Mouse (Mus musculus) thymus, postnatal 25 days (tissue): Measurements from ENCODE around the gene Agk.
A peak's percentile ranks its signal among the peaks of the same experiment; 100 is the strongest.

ENCODE experiments used
- DNase-seq: peaks from one replicate; pipeline ENCODE4 v3.0.0; 2022

Agk gene

DNA sequence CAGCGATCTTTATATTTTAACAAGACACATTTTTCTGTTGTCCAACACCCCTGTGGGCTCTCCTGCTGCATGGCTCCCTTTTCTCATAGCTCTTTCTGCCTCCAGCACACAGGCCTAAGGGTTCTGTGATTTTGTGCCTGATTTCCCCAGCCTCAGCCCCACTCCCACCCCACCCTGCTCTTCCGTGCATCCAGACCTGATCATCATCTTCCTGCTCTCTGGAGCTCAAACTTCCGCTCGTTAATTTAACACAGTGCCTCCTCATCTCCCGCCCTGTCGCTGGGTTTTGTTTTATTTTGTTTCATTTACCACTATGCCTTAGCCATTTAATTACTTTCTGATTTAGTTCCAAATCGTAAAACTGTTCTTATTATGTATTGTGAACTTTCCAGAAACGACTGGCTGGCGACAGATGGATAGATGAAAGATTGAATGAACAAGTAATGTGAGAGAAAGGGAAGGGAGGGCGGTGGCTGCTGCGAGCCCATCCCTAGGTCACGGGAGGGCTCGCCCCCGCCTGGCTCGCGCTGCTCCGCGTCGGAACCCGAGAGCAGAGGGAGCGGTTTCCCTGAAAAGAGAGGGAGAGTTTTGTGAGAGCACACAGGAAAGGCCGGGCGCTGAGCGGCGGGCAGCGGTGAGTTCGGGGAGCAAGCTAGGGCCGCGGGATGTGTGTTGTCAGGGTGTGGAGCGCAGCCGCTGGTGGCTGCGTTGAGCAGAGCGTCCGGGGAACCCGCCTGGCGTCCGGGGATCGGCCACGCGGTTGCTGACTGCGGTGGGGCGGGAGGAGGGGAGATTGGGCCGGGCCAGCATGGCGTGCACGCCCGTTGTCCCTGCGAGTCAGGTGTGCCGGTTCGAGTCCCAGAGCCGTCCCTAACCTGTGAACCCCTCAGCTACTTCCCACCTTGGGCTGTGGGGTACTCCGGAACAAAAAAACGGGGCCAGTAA, at the start of gene Agk:
TSS of gene Agk (plus strand) at position 276 of the 945 bp plus-strand sequence.
- peak; percentile 82 for DNase-seq

DNA sequence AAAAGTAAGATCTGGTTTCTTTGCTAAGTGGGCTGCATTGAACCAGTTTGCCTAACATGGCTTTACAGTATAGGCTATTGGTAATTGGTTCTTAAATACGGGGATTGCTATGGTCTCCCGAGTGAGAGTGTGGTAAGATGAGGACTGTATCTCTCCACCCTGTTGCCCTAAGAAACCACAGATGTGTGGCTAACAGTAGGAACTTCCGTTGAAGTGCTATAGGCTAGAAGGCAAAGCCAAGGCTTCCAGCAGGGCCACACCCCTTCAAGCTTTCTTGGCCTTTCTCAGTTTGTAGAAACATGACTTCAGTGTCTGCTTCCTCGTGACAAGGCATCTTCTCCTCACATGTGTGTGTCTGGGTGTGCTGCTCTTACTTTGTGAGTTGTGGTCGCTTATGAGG, 24.3 kb upstream of the Agk start:
- DNase-seq: no peak

DNA sequence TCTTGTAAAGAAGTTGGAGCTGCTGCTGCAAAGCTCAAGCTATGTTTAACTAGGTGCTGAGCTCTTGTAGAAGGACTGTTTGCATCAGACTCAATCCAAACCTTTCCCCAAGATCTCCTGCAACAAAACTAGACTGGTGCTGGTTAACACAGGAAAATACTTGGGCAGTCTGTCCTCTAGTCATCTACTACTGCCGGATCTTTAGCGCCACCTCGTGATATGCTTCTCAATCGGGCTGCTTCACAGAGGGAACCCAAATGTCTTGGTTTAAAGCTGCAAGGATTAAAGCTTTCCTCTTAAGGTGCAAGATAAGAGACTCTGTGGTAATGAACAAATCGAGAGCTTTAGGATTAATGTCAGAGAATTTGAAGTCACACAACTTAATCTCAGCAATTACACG, 21.6 kb upstream of the Agk start:
- peak; percentile 14 for DNase-seq

DNA sequence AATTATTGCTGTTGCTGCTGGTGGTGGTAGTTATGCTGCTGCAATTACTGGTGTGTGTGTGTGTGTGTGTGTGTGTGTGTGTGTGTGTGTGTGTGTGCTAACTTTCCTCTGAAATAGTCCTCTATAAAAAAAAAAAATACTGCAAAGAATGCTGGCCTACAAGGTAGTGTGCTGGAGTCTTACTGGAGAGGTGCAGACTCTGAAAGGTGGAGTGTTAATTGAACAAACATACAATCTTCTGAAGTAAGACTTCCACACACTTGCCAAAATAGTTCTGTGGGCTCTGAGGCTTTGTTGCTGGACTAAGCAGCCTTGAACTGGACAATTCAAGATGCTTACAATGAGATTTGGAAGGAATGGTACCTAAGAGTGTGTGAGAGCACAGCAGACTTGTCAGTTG, 20.0 kb upstream of the Agk start:
- no peak for DNase-seq

DNA sequence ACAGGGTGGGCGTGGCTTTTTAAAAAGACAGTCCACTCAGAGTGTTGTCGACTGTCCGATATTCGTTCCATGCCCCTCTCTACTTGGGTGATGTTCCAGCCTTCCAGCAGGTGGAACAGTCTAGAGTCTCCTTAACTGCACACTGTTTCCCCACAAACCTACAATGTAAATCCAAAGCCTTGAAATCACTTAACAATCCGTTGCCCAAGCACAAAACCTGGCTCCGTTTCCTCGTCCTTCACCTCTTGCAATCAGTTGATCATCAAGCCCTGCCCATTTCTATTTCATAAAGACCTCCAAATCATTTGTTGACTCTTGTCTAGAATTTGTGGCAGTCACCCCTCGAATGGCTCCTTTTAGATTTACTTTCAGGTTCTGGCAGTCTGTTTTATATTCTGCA, 1.4 kb downstream of the Agk start:
- DNase-seq: no peak

DNA sequence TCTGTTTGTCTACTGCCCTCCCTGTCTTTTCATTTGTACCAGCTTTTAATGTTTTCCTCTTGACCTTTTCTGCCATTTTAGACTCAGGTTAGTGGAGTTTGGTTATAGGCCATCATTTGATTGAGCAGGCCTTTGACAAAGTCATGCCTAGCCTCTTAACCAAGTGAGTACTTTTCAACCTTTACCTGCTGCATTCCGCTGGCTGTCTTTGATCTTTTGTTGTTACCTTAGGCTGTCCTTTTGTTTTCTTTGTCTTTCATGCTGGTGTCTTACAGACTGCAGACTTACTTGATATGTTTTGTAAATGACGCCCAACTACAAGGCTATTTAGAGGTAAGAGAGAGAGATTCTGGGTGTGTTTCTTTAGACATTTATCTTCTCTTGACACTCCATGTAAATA, 8.5 kb downstream of the Agk start:
- no peak for DNase-seq

DNA sequence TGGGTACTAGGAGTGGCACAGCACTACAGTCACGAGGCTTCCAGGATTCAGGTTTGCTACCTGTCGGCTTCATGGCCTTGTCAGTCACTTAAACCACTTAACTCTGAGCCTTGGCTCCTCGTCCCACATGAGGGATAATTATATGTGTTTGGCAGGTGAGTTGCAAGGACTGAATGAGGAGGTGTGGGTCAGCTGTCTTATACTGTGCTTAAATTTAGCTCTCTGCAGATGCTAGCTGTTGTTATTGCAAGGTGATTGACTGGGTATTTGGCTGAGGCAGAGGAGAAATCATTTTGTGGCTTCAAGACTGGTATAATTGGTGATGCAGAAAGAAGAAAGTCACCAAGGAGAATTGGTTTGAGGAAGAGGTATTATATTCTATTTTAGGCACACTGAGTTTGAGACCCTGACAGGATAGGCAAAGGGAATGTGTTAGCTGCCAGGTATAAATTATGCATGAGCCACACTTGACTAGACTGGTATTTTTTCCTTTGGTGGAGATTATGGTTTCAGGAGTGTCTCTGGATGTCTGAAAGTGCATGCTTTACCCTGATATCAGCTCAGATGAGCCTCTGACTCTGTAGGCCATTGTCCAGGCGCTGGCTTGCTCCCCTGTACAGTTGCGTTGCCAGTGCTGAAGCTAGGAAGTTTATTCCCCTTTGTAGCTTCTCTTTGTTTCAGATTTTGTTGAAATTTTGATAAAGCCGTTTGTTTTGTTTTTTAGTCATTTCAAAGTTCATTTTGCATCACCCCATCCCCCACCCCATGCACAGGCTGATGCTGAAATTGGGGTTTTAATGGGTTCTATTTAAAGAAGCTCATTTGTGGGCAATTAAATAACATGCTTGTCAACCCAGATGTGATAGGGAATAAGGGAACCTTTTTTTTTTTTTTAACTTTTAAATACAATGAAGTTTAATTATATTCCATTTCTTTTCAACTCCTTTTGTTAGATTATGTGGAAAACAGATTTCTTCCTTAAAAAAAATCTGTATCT, 12.1 kb downstream of the Agk start:
- no peak for DNase-seq

DNA sequence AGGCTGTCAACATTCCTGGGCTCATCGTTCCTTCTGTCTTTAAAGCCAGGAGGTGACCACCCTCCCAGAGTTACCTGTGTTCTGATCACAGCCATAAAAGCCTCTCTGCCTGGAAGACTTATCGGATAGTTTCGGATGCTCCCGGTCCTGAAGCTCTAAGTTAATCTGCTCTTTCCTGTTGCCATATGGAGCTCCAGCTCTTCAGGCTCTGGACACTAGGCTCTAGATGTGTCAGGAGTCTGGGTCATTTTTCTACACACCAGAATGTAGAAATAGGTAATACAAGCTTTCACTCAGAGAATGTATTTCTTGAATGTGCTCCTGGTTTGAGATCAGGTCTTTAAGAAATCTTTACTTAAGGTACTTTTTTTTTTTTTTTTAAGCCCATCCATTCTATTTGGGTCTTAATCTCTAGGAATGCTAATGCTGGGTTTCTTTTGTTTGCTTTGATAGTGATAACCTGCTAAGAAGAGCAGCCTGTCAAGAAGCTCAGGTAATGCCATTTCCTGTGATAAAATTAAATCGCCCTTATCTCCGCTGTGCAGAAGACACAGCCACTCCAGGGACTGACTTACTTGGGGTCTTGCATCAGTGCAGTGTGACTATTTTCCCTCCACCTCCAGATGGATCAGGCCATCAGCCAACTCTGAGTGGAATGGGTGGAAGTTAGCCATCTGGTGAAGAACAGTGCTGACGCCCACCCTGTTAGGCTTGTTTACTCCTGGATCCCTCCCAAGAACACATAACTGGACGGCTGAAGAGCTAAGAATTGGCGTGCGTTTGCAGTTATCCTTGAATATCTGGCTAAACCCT, 22.2 kb downstream of the Agk start:
- DNase-seq: no peak

DNA sequence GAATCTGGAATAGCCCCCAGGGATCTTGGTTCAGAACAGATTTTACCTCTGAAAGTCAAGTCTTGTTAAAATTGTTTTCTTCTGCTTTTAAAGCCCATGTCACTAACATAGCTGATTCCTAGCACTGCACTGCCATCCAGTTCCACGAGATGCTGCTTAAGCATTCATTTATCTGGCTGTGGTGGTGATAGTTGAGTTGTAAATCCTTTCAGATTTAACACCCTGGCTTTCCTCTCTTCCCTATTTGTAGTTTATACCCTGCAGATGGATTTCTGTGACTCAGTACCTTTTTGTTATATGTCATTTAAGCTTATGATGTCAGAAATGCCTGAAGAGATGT, 22.8 kb downstream of the Agk start:
- DNase-seq: no peak

DNA sequence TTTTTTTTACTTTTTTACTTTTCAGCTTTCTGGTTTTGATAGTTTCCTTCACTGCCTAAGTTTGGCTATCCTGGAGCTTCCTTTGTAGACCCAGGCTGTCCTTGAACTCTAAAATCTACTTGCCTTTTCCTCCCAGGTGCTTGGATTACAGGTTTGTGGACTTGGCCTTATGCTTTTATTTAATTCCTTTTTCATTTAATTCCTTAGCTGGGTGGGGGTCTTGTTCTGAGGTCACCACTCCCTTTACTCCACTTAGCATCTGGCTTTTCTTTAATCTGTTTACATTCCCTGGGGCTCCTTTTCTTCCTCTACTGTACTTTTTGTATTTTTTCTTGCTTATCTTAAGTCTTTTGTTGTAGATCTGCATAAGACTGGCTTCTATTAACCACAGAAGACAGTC, 25.1 kb downstream of the Agk start:
- DNase-seq: no peak

DNA sequence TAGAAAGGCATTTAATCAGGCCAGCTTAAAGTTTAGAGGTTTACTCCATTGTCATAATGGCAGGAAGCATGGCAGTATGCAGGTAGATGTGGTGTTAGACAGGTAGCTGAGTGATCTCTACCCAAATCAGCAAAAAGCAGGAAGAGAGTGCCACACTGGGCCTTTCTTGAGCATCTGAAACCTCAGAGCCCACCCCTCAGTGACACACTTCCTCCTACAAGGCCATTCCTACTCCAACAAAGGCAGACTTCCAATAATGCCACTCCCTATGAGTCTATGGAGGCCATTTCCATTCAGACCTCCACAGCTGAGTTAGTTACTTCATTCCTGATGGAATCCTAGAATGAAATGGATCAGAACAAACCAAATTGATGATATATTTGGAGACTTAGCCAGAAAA, 25.9 kb downstream of the Agk start:
- DNase-seq: no peak

DNA sequence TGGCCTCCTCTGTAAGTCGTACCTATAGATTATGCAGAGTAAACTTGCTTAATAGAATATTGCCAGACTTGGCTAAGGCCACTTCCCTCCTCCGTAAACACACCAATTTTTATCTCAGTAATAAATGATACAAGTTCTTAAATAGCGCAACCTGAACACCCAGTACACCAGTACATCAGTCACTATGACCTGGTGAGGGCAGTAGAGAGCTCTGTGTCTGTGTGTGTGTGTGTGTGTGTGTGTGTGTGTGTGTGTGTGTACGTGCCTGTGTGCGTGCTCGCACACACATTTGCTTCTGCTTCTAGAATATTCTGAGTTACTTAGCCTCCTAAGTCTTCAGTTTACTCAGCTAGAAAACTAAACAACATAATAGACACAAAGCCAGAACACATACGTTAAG, 28.4 kb downstream of the Agk start:
- DNase-seq: peak; percentile 3

DNA sequence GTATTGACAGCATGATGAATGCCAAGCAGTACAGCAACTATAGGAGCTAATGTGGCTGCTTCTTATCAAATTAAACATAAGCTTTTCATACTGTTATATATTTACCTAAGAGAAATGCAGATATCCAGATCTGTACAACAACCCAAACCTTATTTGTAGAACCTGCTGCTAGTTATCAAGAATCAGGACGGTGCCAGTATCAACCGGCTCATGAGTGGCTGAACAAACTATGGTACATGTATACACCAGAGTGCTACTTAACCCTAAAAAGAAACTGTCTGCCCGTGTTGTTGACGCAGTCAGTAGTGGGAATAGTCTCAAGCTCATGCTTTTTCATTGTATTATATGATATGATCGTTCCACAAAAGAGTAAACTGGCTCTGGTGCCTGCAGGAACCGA, 46.1 kb downstream of the Agk start:
- no peak for DNase-seq

DNA sequence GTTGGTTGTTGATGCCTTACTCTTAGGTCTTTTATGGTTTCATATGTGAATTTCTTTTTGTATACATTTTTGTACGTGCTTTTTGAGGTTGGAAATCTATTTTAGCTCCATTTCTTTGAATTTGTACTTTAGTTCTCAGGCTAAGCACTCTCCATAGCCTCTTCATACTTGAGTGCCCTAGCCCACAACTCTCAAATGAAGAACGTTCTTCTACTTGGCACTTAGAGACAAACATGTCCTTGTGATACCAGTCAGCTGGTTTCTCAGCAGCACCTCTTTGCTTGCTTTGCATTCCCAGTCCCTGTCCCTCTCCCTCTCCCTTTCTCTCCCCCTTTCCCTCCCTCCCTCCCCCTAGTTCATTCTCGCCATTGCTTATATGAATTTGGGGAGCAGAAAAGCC, 55.2 kb downstream of the Agk start:
- no peak for DNase-seq

DNA sequence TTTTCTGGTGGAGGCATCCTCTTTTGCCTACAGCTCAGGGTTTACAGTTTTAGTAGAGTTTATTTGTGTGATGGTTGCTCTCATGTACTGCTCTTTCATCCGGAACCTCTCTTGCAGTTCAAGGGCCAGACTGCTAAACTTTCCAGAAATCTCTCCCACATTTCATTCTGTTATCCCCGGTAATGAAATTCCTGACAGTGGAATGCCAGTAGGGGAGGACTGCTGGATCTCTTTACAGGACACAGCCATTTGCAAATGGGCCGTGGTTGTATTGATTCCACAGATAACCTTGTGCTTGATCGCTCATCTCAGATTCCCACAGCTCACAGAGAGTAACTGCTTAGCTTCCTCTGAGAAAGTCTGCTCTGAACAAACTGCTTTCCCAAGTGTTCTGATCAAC, 56.9 kb downstream of the Agk start:
- DNase-seq: no peak

DNA sequence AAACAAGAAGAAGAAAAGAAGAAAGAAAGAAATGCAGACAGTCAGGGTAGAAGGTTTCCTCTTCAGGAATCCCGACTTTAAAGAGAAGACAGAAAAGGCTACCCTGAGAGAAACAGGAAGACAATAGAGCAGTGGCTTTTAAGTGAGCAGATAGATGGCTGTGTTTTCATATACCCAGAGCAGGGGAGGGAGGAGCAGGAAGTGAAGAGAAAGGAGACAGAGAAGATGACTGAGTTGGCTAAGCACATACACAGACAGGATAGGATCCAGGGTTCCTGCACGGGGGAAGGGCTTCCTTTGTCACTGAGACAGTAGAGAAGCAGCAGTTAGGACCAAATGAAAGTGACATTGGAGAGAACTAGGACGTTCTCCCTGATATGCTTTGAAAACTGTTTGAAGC, 60.7 kb downstream of the Agk start:
- peak; percentile 9 for DNase-seq

DNA sequence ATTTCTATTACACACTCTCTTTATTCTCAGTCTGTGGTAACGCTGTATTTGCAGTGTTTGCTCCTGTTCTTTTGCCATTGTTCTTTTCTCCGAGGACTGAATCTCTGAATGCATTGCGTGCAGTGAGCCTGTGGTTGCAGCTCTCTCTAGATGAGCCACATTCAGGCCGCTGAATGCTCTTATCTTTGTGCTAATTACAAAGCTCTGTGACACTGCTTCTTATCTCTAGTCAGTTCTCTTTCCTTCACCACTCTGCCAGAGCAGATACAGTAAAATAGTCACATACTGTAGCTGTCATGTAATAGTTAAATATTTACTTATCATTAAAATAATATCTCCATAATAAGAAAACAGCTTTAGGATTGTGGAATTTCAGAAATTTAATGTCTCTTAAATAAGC, 63.7 kb downstream of the Agk start:
- DNase-seq: no peak

DNA sequence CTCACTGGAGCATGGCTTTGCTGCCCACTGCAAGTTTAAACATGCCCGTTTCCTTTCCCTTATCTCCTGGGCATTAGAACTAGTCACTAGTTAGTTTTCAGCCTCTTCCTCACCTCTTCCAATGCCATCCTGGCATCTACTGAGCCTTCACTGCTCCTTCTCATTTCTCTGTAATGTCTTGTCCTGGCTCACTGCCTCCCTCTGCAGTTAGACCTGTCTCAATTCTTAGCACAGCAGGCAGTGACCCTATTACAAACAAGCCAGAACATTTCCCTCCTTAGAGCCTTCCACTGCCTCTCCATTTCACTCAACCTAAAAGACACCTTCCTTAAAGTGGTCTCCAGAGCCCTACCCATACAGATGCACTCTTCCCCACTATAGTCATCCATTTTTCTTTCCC, 66.0 kb downstream of the Agk start:
- no peak for DNase-seq

DNA sequence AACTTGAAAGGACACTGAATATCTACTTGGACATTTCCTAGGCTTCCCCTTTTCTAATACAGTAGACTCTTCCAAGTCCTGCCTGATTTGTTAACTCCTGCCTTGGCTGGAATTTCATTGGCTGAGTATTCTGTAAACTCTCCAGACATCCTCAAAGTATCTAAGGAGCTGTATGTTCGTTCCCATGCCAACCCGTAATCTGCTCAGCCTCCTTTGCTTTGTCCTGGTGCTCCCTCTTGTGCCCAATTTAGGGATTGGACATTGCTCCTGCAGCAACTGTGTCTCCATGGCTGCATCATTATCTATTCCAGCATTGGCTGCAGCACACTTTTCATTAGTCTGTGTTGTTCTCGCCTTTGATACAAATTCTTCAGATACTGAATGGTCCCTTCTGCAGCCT, 68.2 kb downstream of the Agk start:
- peak; percentile 23 for DNase-seq

DNA sequence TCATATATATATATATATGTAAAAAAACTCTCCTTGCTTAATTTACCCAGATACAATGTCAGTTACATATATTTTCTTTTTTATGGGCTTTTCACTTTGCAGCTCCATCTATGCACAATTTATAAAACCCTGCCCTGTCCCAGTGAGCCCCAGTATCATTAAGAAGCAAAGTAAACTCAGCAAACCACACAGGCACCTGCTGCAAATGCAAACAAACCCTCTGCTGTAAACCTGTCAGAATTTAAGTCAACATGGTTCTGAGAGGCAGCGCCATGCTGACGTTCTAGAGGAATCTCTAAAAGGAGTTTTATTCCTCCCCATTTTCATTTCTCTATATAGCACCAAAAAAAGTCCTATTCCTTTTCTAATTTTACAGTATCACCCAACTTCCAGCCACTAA, 77.1 kb downstream of the Agk start:
- DNase-seq: no peak

DNA sequence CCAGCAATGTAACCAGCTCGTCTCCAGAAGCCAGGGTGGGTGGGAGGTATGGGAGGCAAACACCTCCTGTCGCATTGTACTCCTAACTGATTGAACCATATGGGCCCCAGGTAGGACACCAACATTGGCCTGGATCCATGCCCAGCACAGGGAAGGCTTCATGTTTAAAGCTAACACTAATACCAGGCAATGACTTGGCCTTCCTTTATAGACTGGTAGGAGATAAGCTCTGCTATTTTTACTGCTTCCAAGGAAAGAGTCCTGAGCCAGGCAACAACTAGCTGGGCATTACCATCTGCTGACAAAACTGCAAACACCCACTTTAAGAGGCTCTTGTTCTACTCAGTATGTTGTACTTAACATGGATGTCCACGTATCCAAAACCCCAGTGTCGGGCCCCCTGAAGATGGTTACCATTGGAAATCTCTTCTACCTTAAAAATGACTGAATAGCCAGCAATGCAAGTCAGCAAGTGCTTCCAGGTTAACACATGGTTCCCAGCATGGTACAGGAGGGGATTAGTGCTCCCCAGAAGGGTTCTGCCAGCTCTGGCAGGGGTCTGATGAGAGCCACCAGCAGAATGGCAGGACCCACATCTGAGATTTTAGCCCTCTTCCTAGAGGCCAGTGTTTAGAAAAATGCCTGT, 78.8 kb downstream of the Agk start:
- no peak for DNase-seq

DNA sequence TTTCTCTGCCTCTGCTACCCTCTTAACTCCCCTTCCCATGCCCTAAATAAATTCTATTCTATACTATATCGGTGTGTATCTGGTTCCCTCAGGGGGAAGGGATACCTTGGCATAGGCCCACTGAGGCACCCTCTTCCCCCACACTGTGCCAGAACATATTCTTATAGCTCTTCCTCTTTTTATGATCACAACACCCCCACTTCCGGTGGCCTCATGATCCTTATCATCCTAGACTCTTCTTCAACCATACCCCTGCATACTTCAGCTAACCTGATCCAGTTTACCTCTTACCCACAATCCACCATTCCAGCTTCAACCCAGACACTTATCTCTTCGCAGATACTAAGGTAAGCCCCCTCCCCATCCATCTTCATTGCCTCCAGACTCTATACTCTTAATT, 86.1 kb downstream of the Agk start:
- DNase-seq: no peak

DNA sequence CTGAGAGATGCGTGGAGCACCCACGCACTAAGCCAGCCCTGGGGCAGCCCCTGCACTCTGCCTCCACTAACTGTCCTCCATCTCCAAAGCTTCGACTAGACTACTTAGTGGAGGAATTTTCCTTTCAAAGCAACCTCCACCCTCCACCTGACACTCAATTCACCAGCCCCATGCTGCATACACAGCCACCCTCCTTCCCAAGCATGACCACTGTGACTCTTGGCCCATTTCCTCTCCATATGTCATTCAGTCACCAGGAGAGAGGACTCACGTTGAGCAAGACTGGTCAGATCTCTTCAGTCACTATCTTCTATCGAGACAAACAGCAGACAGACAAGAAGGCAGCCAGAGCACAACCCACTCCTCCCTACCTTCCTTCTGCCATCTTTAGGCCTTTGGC, 88.1 kb downstream of the Agk start:
- DNase-seq: no peak
